Mouse (Mus musculus): ENCODE results near the gene Hsd11b1. TPM values are rescaled to one million over a fixed set of nuclear protein-coding genes. Genes with fewer than 3 reads are reported as not detected.

The Hsd11b1 gene
- polyA plus RNA-seq (2014; fragmentation: Illumina TruSeq; extraction: RNeasy Lipid Tissue Mini Kit (QIAGEN cat#74804)): 9.9 TPM

DNA sequence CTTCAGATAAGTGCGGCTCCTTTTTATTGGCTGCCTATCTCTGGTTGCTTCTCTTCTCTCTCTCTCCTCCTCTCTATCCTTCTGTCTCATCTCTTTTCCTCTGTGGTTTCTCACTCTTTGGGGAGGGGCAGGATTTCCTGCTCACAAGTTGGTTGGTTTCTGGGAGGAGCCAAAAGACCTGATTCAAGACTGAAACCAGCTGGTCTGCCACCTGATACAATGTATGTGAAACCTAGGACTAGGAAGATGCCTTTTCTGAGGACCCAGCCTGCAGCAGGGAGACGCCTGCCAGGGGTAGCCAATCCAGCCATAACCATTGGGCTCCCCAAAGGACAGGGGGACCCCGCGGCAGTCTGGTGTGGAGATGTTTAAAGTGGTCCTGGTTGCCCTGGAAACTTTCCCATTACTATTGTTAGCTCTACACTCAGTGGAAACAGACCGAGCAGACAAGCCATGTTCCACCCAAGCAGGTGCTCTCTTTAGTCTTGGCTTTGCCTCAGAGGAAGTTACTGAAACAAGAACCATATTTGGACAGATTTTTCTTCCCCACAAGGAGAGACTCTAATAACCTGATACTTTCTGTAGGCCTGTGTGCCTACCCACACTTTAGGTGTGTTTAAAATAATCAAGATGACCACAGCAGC is at the start of gene Hsd11b1:
Gene Hsd11b1 (minus strand): TSS at position 121 of the 644 bp plus-strand sequence.

DNA sequence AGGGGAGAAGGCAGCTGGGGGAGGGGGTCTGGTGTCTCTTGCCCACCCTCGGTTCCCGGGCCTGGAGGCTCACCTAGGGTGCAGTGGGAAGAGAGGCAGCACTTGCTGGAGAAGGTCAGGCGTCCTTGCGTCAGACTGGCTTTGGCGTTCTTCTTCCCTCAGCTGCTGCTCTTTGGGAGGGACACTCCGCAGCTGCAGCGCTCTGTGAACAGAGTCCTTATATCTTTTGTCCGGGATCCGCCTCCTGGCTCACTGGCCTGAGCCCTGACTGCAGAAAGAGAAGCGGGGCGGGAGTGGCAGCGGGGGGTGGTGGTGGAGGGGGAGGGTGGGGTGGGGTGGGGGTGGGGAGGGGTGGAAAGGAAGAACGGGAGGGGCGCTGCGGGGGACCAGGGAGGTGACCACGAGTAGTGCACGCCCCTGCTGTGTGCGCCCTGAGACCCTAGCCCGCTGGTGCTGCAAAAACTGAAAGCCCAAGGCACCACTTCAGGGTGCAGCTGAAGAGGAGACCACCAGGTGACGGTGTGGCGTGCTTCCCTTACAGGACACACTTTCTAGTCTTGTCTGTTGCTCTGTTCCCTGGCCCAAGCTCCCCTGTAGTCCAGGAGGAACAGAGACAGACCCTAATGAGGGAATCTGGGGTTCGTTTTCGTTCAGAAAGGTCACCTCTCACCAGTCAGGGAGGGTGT is 9.2 kb upstream of the Hsd11b1 start, which contains the start of gene G0s2:
Gene G0s2 (minus strand): TSS at position 302 of the 686 bp plus-strand sequence.

DNA sequence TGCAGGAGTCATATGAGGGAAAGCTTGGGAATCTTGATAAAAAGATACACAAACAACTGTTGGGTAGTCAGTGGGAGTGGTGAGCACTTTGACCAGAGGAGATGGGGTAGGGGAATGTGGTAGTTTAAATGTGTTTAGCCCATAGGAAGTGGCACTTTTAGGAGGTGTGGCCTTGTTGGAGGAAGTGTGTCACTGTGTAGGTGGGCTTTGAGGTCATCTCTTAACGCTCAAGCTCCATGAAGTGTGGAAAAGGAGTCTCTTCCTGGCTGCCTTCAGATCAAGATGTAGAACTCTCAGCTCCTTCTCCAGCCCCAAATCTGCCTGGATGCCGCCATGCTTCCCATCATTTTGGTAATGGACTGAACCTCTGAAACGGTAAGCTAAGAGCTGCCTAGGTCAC is 56.4 kb downstream of the Hsd11b1 start, which contains the start of gene Lamb3:
Gene Lamb3 (plus strand): TSS at position 197 of the 400 bp plus-strand sequence.

DNA sequence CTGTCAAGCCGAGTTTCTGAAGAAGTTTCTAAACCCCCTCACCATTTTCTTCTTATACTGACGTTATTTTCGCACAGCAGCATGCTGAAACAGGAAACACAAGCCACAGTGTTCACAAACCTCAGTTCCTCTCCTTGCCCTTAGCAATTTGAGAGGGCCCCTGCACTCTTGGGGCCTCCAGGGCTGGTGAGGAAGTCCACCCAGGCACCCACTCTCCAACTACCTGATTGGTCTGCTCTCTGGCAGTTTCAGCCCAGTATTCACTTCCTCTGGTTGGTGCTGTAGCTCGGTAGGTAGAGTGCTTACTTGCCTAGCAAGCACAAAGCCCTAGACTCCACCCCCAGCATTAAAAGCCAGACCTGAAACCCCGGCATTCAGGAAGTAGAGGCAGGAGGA is 62.5 kb downstream of the Hsd11b1 start, which contains the start of gene Traf3ip3:
Gene Traf3ip3 (minus strand): TSS at position 321 of the 396 bp plus-strand sequence.

Other genes with a start within 250 kb of the Hsd11b1 start
- gene Syt14, start 228.3 kb downstream of the Hsd11b1 start, polyA plus RNA-seq (2014; fragmentation: Illumina TruSeq; extraction: RNeasy Lipid Tissue Mini Kit (QIAGEN cat#74804)): 21.7 TPM
- gene Diexf, start 133.8 kb downstream of the Hsd11b1 start, polyA plus RNA-seq (2014; fragmentation: Illumina TruSeq; extraction: RNeasy Lipid Tissue Mini Kit (QIAGEN cat#74804)): 31.1 TPM
- gene Irf6, start 111.0 kb downstream of the Hsd11b1 start, polyA plus RNA-seq (2014; fragmentation: Illumina TruSeq; extraction: RNeasy Lipid Tissue Mini Kit (QIAGEN cat#74804)): 22.8 TPM
- gene A130010J15Rik, start 96.0 kb downstream of the Hsd11b1 start, polyA plus RNA-seq (2014; fragmentation: Illumina TruSeq; extraction: RNeasy Lipid Tissue Mini Kit (QIAGEN cat#74804)): 11.9 TPM
- gene Traf3ip3, start 62.4 kb downstream of the Hsd11b1 start, polyA plus RNA-seq (2014; fragmentation: Illumina TruSeq; extraction: RNeasy Lipid Tissue Mini Kit (QIAGEN cat#74804)): 0.26 TPM
- gene Lamb3, start 56.4 kb downstream of the Hsd11b1 start, polyA plus RNA-seq (2014; fragmentation: Illumina TruSeq; extraction: RNeasy Lipid Tissue Mini Kit (QIAGEN cat#74804)): not detected
- not detected for gene G0s2, start 9.1 kb upstream of the Hsd11b1 start, polyA plus RNA-seq (2014; fragmentation: Illumina TruSeq; extraction: RNeasy Lipid Tissue Mini Kit (QIAGEN cat#74804))
- gene Camk1g, start 106.2 kb upstream of the Hsd11b1 start, polyA plus RNA-seq (2014; fragmentation: Illumina TruSeq; extraction: RNeasy Lipid Tissue Mini Kit (QIAGEN cat#74804)): 0.31 TPM